Mouse (Mus musculus): Measurements from ENCODE around the gene Gm17617. TPM values are rescaled to one million over a fixed set of nuclear protein-coding genes. Genes with fewer than 3 reads are reported as not detected.
"Not testable (repeated sequence)": the region's sequence is repeated elsewhere in the genome, so short reads cannot be mapped to it uniquely, and the experiment has no call there.

The Gm17617 gene
- total RNA-seq, 2 experiments from 2014 or later: not detected

GRCm38 (mm10) chr13:55135382-55135781, 2.0 kb upstream of the Gm17617 start:
- DNase-seq (ENCODE audit: low spot score in 2 of 2): no peak

- no peak for DNase-seq (ENCODE audit: low spot score in 2 of 2)
Observed at GRCm38 (mm10) chr13:55124903-55125302, 8.4 kb downstream of the Gm17617 start.

DNA sequence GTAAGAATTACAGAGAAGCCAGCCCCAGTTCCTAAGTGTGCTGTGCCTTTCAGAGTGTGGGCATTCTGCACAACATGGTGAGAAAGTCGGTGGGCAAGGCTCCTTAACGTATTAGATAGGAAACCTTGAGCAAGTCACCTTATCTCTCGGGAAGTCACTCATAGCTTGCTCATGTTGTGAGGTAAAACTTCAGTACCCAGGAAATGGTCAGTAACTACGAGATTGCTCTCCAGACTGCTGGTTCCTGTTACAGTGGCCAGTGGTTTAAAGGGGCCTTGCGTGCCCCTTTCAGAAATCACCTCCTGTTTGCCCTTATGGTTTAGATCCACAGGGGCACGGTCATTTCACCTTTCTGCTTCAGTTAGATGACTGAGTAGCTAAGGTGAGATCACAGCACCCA, 19.0 kb downstream of the Gm17617 start:
- DNase-seq (ENCODE audit: low spot score in 2 of 2): no peak

- no peak for DNase-seq (ENCODE audit: low spot score in 2 of 2)
Observed at GRCm38 (mm10) chr13:55107694-55108093, 25.7 kb downstream of the Gm17617 start.

DNA sequence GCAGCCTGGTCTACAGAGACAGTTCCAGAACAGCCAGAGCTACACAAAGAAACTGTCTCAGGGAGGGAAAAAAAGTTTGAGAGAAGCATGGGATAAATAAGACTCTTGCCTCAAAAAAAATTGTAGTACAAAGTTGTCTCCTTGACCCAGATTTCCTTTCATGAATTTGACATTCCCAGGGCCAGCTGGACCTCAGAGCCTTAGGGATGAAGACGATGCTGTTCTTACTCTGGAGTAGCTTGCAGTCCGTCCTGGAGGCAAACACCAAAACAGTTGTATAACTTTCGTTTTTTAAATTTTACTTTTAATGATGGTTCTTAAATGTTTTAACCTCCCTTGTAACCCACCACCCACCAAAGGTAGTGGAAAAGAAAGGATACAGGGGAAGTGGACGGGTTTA, 26.2 kb downstream of the Gm17617 start:
- no peak for DNase-seq (ENCODE audit: low spot score in 2 of 2)

GRCm38 (mm10) chr13:55105953-55106691, 27.2 kb downstream of the Gm17617 start:
- DNase-seq (ENCODE audit: low spot score in 2 of 2): peak; percentile 13 to 23

- peak; percentile 93 to 97 for DNase-seq (ENCODE audit: low spot score in 2 of 2)
Observed at GRCm38 (mm10) chr13:55105045-55105952, 28.0 kb downstream of the Gm17617 start, which contains the start of gene Zfp346. Zfp346 (plus strand) TSS chr13:55105311.

GRCm38 (mm10) chr13:55103351-55103750, 30.0 kb downstream of the Gm17617 start:
- no peak for DNase-seq (ENCODE audit: low spot score in 2 of 2)

DNA sequence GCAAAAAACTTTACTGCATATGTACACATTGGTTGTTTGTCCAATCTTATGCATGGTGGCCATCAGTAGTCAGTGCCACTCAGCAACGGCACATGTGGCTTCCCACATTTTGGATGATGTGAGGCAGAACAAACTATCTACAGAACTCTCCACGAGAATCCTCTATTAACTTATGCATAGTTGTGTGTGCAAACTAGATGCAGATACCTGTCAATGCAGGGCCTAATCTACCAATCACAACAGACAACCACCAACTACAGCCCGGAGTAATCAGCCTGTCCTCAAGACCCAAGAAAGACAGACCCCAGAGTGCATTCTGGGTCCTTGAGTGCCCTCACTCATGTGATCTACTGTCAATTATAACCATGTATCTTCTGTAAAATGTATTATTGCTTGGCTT, 31.0 kb downstream of the Gm17617 start:
- no peak for DNase-seq (ENCODE audit: low spot score in 2 of 2)

- DNase-seq (ENCODE audit: low spot score in 2 of 2): no peak
Observed at GRCm38 (mm10) chr13:55101627-55102026, 31.7 kb downstream of the Gm17617 start.

GRCm38 (mm10) chr13:55099726-55100478, 33.4 kb downstream of the Gm17617 start, which contains the start of gene Uimc1:
Uimc1 (minus strand) TSS chr13:55100300.
- peak; percentile 76 to 86 for DNase-seq (ENCODE audit: low spot score in 2 of 2)

DNA sequence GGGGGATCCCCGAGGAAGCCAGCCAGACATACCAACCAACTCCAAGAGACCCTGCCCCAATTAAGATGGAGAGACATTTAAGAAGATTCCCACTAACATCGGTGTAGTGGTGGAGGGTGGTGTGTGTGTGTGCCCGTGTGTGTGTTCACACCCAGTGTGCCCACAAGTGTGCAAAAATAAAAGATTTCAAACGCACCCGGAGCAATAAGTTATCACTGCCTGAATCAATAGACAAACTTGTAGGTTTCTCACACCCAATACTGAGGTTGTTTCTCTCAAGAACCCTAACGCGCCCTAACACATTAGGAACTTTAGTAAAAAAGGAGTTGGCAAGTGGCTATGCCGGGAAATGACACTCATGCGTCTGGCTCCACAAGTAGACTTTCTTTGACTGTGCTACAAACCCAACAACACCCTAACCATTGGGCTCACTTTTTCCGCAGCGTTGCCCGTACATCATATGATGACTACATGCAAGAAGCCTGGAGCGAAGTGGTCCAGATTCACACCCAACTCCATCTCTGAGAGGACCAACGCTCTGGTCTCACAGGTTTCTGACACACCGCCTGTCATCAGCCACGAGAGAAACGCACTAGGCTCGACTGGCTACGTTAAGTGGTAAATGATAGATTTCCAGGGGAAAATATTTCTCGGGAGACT, 34.2 kb downstream of the Gm17617 start:
- DNase-seq (ENCODE audit: low spot score in 2 of 2): no peak

GRCm38 (mm10) chr13:55097841-55098240, 35.5 kb downstream of the Gm17617 start:
- not testable (repeated sequence) for DNase-seq (ENCODE audit: low spot score in 2 of 2)

DNA sequence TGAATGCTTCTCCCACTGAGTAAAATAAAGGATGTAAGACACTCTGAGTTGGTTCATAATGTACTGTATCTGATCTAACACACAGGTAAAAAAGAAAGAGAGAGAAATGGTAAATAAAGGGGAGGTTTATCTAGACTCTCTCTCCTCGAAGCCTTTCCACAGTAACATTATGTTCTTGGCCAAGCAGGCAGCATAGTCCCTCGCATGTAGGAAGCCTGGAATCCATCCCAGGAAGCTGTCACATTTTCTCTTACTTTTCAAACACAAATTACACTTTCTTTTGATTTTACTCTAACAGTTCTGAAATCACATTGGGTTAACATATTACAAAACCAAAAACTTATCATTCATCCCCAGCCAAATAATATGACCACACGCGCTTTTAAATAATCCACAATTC, 40.8 kb downstream of the Gm17617 start:
- no peak for DNase-seq (ENCODE audit: low spot score in 2 of 2)

Other genes starting within 250 kb of the Gm17617 start
- 10 to 100 TPM; 89.8 to 92.8 TPM for gene Unc5a, start 184.1 kb downstream of the Gm17617 start, total RNA-seq (2021)
- gene Hk3, start 112.2 kb downstream of the Gm17617 start, total RNA-seq (2021): 1 to 10 TPM; 1.7 to 2.6 TPM
- gene Uimc1, start 33.2 kb downstream of the Gm17617 start, total RNA-seq (2021): 10 to 100 TPM; 19.1 to 20.4 TPM
- 10 to 100 TPM; 50.4 to 50.8 TPM for gene Zfp346, start 28.2 kb downstream of the Gm17617 start, total RNA-seq (2021)
- gene Fgfr4, start 19.1 kb upstream of the Gm17617 start, total RNA-seq (2021): under 1 TPM; 0.41 to 0.58 TPM
- 100 to 1,000 TPM; 153 to 156 TPM for gene Nsd1, start 76.2 kb upstream of the Gm17617 start, total RNA-seq (2021)
- 100 to 1,000 TPM; 169 to 177 TPM for gene Prelid1, start 187.0 kb upstream of the Gm17617 start, total RNA-seq (2021)
- 10 to 100 TPM; 62.4 to 66.9 TPM for gene Rab24, start 188.4 kb upstream of the Gm17617 start, total RNA-seq (2021)
- gene Mxd3, start 196.3 kb upstream of the Gm17617 start, total RNA-seq (2021): 1 to 10 TPM; 2.4 to 2.9 TPM
- gene Lman2, start 229.2 kb upstream of the Gm17617 start, total RNA-seq (2021): 10 to 100 TPM; 44.7 to 49.4 TPM
- 10 to 100 TPM; 28.6 to 37.0 TPM for gene Rgs14, start 236.2 kb upstream of the Gm17617 start, total RNA-seq (2021)

All from layer of hippocampus, postnatal 10 days (tissue).